In genomic region chr1:128016035-128016492, GRCm38 (mm10) we compare ENCODE assay signal across 11 mouse cellular contexts.
DNase-seq lines count a peak whose midpoint lies in the region; ATAC-seq lines count a peak whose summit lies in the region.
"Had no signal": no experiment of that assay in that cellular context is flagged by ENCODE, and none has a peak within 500 bp of the region (broad histone marks: within the 10 kb centered on the region; RNA-seq: fewer than 3 reads in every experiment).

No protein-coding gene starts in this region.

- H3K36me3 ChIP-seq in heart, embryonic 11.5 days (ENCODE audit: control insufficient read depth, insufficient read depth, low read length), result no peaks in the 10 kb centered on the region
- no peaks in the 10 kb centered on the region for H3K36me3 ChIP-seq in midbrain, embryonic 15.5 days (replicated peaks)
- H3K36me3 ChIP-seq in midbrain, embryonic 10.5 days, result peaks cover 17% of the 10 kb centered on the region

- H3K4me3 ChIP-seq in heart, embryonic 11.5 days (ENCODE audit: low read depth, low read length), result no peak overlapping the region
- no peak overlapping the region for H3K4me3 ChIP-seq in midbrain, embryonic 15.5 days
- no peak overlapping the region for H3K4me3 ChIP-seq in midbrain, embryonic 10.5 days

- no peaks in the 10 kb centered on the region for H3K4me1 ChIP-seq in heart, embryonic 11.5 days (ENCODE audit: control insufficient read depth, insufficient read depth, low read length)
- H3K4me1 ChIP-seq in midbrain, embryonic 15.5 days, result peaks cover 6% of the 10 kb centered on the region; the same call in 1 of the 2 replicates
- H3K4me1 ChIP-seq in midbrain, embryonic 10.5 days, result no peaks in the 10 kb centered on the region

- DNase-seq in heart, adult 9 months (ENCODE audit: low spot score in 2 of 2), result peak; percentile 4 to 16
- DNase-seq in midbrain, embryonic 10.5 days (ENCODE audit: low spot score), result no peak
- DNase-seq in T-cell, adult 2 months (ENCODE audit: low spot score), result no peak
- no peak for DNase-seq in right cerebral cortex, postnatal 36 days (ENCODE audit: low spot score in 2 of 2)
- no peak for DNase-seq in urinary bladder, postnatal 14 days (ENCODE audit: low spot score)
- DNase-seq: cerebellum, adult 18-20 months; gastrocnemius, postnatal 14 days had no signal

- no peak overlapping the region for H3K27ac ChIP-seq in heart, embryonic 11.5 days (ENCODE audit: low read depth, low read length)
- no peak overlapping the region for H3K27ac ChIP-seq in midbrain, embryonic 15.5 days
- H3K27ac ChIP-seq in midbrain, embryonic 10.5 days (replicated peaks), result no peak overlapping the region
- H3K27ac ChIP-seq: kidney, postnatal 0 days had no signal

- WGBS in heart, embryonic 11.5 days (ENCODE audit: insufficient replicate concordance), result 83% methylated on average over 6 of the region's 6 CpGs
- 46% methylated on average over 6 of the region's 6 CpGs for WGBS in midbrain, embryonic 15.5 days
- WGBS in midbrain, embryonic 10.5 days, result 92% methylated on average over 6 of the region's 6 CpGs

- H3K4me2 ChIP-seq in heart, embryonic 11.5 days, result no peak overlapping the region
- H3K4me2 ChIP-seq in midbrain, embryonic 15.5 days, result no peak overlapping the region

- no peaks in the 10 kb centered on the region for H3K9me3 ChIP-seq in heart, embryonic 11.5 days (replicated peaks; ENCODE audit: control insufficient read depth, low read length)
- H3K9me3 ChIP-seq in midbrain, embryonic 15.5 days, result no peaks in the 10 kb centered on the region
- H3K9me3 ChIP-seq in midbrain, embryonic 10.5 days (replicated peaks), result no peaks in the 10 kb centered on the region

- no peaks in the 10 kb centered on the region for H3K27me3 ChIP-seq in heart, embryonic 11.5 days (ENCODE audit: control insufficient read depth, insufficient read depth, low read length)
- H3K27me3 ChIP-seq in midbrain, embryonic 15.5 days (replicated peaks), result no peaks in the 10 kb centered on the region
- no peaks in the 10 kb centered on the region for H3K27me3 ChIP-seq in midbrain, embryonic 10.5 days (ENCODE audit: low read depth, poor library complexity, severe bottlenecking)

- ATAC-seq in heart, embryonic 11.5 days (replicated peaks; ENCODE audit: insufficient number of reproducible peaks, low FRiP score, low TSS enrichment), result no peak
- ATAC-seq in midbrain, embryonic 15.5 days (replicated peaks), result peak; percentile 75
- ATAC-seq in granulocyte monocyte progenitor cell, adult 5-6 weeks (replicated peaks; ENCODE audit: poor library complexity, severe bottlenecking), result peak; percentile 94

- H3K9ac ChIP-seq in heart, embryonic 11.5 days (ENCODE audit: low read depth, low read length), result no peak overlapping the region
- no peak overlapping the region for H3K9ac ChIP-seq in midbrain, embryonic 15.5 days

Comparison
In these comparisons a context has a peak if more than half of its experiments do, and no peak if none do; other contexts are left out.
1. DNase-seq: peak in heart, adult 9 months (2 of 2); none in midbrain, embryonic 10.5 days (single experiment), T-cell, adult 2 months (single experiment), right cerebral cortex, postnatal 36 days (0 of 2) and urinary bladder, postnatal 14 days (single experiment).